Mouse (Mus musculus): ENCODE measurements around the gene Nefh. TPM values are rescaled to one million over a fixed set of nuclear protein-coding genes. Genes with fewer than 3 reads are reported as not detected.

Gene Nefh
- polyA plus RNA-seq (2015; fragmentation: Nextera tagmentation; extraction: Ambion mirVana): 0.16 and 0.18 TPM in 2 replicates

DNA sequence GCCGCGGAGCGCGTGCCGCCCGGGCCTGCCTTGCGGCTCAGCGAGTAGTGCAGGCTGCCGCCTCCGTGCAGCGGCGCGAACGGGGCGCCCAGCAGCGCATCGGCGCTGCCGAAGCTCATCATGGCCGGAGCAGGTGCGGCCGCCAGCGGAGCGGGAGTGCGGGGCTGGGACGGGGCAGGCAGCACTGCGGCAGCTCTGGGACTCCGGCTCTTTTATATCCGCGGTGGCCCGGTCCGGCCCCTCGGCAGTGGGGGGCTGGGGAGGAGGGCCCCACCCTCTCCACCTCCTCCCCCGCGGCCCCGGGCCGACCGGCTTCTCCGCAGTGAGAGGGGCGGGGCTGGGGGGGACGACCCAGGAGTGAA lies at the start of gene Nefh:
Nefh (minus strand) TSS at position 252 of the 362 bp plus-strand sequence.
- peak within 1 kb of the TSS; percentile 76 for H3K4me2 ChIP-seq (ENCODE audit: low read depth, low read length)
- TF ChIP-seq CTCF (IDR thresholded peaks at IDR 0.05; ENCODE audit: low read depth) (no peak), EP300 (IDR thresholded peaks at IDR 0.05; ENCODE audit: low read depth) (no peak)
- H3K9ac ChIP-seq (replicated peaks): no peak within 1 kb of the TSS
- H3K4me3 ChIP-seq (ENCODE audit: low read depth, low read length): peak within 1 kb of the TSS; percentile 51
- no peaks in the 10 kb centered on the region for H3K9me3 ChIP-seq (ENCODE audit: low read length)
- DNase-seq (no peak), ATAC-seq (no peak)
- WGBS (ENCODE audit: insufficient replicate concordance): 3% methylated on average over 27 of the region's 41 CpGs
- no peak within 1 kb of the TSS for H3K27ac ChIP-seq (ENCODE audit: low read depth)
- no peaks in the 10 kb centered on the region for H3K36me3 ChIP-seq (replicated peaks; ENCODE audit: insufficient read depth, low read length)
- peaks cover 79% of the 10 kb centered on the region for H3K27me3 ChIP-seq (ENCODE audit: insufficient read depth, low read length)
- H3K4me1 ChIP-seq (ENCODE audit: insufficient read depth): peaks cover 14% of the 10 kb centered on the region

DNA sequence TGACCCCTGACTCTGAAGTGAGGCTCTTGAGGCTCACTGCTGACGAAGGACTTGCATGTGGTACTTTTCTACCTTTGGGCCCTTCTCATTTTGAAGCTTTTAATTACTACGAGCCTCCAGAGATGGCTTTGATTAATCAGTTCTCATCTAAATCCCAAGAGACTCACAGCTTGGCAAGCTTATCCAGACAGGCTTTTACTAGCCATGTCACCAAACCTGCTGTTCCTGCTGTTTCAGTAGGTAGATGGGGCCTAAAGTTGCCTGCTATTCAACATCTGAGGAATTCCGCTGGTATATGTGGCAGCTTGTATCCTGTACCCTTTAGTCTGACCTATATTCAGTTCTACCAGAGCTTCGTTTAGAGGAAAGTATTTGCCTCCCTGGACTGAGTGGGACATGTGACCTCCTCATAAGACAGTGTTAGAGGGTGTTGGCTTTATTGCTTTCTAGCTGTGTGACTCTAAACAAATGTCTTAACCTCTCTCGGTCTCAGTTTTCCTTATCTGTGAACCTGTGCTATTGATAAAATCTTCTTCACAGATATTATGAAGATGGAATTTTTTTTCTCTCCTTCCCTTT lies 48.8 kb upstream of the Nefh start:
- H3K27me3 ChIP-seq (ENCODE audit: insufficient read depth, low read length): no peaks in the 10 kb centered on the region
- H3K4me1 ChIP-seq (ENCODE audit: insufficient read depth): peaks cover 16% of the 10 kb centered on the region
- no peak overlapping the region for H3K27ac ChIP-seq (ENCODE audit: low read depth)
- no peak overlapping the region for H3K4me3 ChIP-seq (ENCODE audit: low read depth, low read length)
- no peak overlapping the region for H3K9ac ChIP-seq (replicated peaks)
- H3K36me3 ChIP-seq (replicated peaks; ENCODE audit: insufficient read depth, low read length): peaks cover 11% of the 10 kb centered on the region
- ATAC-seq (no peak), DNase-seq (no peak)
- no peak overlapping the region for H3K4me2 ChIP-seq (ENCODE audit: low read depth, low read length)
- TF ChIP-seq EP300 (IDR thresholded peaks at IDR 0.05; ENCODE audit: low read depth) (no peak), CTCF (IDR thresholded peaks at IDR 0.05; ENCODE audit: low read depth) (no peak)
- 81% methylated on average over 5 of the region's 5 CpGs for WGBS (ENCODE audit: insufficient replicate concordance)
- no peaks in the 10 kb centered on the region for H3K9me3 ChIP-seq (ENCODE audit: low read length)

DNA sequence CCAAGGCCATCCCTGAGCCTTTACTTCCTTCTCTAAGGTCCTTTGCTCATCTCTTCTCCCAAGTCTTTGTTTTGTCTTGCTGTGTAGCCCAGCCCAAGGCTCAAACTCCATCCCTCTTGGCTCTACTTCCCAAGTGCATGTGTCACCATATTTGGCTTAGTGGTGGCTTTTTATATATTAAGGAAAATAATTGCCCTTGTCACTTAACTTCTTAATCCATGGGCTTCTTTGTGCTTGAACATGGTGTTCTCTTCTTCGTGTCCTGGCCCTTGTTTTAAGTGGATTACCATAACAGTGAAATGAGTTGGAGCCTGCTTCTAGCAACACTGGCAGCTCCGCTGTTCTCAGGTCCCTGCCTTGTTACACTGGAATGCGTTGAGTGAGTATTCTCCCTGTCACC lies 47.8 kb upstream of the Nefh start:
- no peak for TF ChIP-seq CTCF (IDR thresholded peaks at IDR 0.05; ENCODE audit: low read depth)
- ATAC-seq (no peak), DNase-seq (no peak)
- Histone ChIP-seq H3K36me3 (replicated peaks; ENCODE audit: insufficient read depth, low read length) (peaks cover 8% of the 10 kb centered on the region), H3K9me3 (ENCODE audit: low read length) (no peaks in the 10 kb centered on the region), H3K4me3 (ENCODE audit: low read depth, low read length) (no peak overlapping the region), H3K4me1 (ENCODE audit: insufficient read depth) (peaks cover 24% of the 10 kb centered on the region), H3K27ac (ENCODE audit: low read depth) (no peak overlapping the region), H3K27me3 (ENCODE audit: insufficient read depth, low read length) (no peaks in the 10 kb centered on the region), H3K4me2 (ENCODE audit: low read depth, low read length) (no peak overlapping the region), H3K9ac (replicated peaks) (no peak overlapping the region)
- 88% methylated on average over 3 of the region's 3 CpGs for whole genome bisulfite sequencing (ENCODE audit: insufficient replicate concordance)

DNA sequence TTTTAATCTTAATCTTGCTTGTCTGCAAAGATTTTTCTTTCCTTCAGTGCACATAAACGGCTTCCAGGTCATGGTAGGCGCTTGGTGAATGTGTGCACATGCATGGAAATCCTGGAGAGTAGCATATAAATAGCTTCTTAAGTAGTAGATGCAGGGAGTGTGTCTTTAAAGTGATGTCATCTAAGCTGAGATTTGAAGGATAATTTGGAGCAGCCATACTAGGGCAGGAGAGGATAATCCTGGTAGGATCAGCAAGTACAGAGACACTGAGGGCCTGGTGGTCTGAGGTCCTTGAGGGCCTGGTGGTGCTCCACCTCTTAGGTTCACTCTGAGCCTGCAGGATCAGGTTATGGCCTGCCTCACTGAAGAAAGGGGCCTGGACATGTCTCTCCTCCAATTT lies 44.6 kb upstream of the Nefh start:
- TF ChIP-seq CTCF (IDR thresholded peaks at IDR 0.05; ENCODE audit: low read depth) (no peak), EP300 (IDR thresholded peaks at IDR 0.05; ENCODE audit: low read depth) (no peak)
- ATAC-seq: no peak
- DNase-seq: no peak
- H3K36me3 ChIP-seq (replicated peaks; ENCODE audit: insufficient read depth, low read length): peaks cover 12% of the 10 kb centered on the region
- no peaks in the 10 kb centered on the region for H3K27me3 ChIP-seq (ENCODE audit: insufficient read depth, low read length)
- no peak overlapping the region for H3K4me2 ChIP-seq (ENCODE audit: low read depth, low read length)
- no peak overlapping the region for H3K27ac ChIP-seq (ENCODE audit: low read depth)
- no peak overlapping the region for H3K9ac ChIP-seq (replicated peaks)
- no peak overlapping the region for H3K4me3 ChIP-seq (ENCODE audit: low read depth, low read length)
- no peaks in the 10 kb centered on the region for H3K9me3 ChIP-seq (ENCODE audit: low read length)
- 89% methylated on average over 2 of the region's 2 CpGs for WGBS (ENCODE audit: insufficient replicate concordance)
- H3K4me1 ChIP-seq (ENCODE audit: insufficient read depth): peaks cover 35% of the 10 kb centered on the region

DNA sequence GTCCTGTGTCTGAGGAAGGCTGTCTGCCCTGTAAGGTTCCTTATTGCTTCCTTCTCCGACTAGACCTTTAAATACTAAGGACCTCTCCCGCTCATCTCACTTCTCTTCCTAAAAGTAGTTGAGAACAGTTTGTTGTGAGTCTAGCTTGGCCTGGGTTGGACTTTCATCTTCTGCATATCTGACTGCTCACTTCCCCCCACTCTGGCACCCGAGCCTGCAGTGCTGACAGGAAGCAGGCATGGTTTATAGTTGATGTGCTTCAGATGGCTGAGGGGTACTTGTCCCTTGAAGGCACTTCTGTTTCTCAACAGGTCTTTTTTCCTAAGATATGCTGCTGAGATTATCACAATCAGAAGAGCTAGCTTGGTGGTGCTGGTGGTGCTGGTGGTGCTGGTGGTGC lies 41.3 kb upstream of the Nefh start:
- 26% methylated on average over 3 of the region's 3 CpGs for WGBS (ENCODE audit: insufficient replicate concordance)
- H3K27me3 ChIP-seq (ENCODE audit: insufficient read depth, low read length): no peaks in the 10 kb centered on the region
- 0 out of 2 replicates have a peak overlapping the region, but pooled peaks have one; percentile 31 for H3K27ac ChIP-seq (ENCODE audit: low read depth)
- TF ChIP-seq EP300 (IDR thresholded peaks at IDR 0.05; ENCODE audit: low read depth): no peak
- no peak for TF ChIP-seq CTCF (IDR thresholded peaks at IDR 0.05; ENCODE audit: low read depth)
- H3K36me3 ChIP-seq (replicated peaks; ENCODE audit: insufficient read depth, low read length): peaks cover 10% of the 10 kb centered on the region; the same call in 1 of the 2 replicates
- H3K4me3 ChIP-seq (ENCODE audit: low read depth, low read length): no peak overlapping the region
- ATAC-seq (no peak), DNase-seq (no peak)
- no peak overlapping the region for H3K9ac ChIP-seq (replicated peaks)
- H3K4me1 ChIP-seq (ENCODE audit: insufficient read depth): peaks cover 34% of the 10 kb centered on the region
- H3K9me3 ChIP-seq (ENCODE audit: low read length): no peaks in the 10 kb centered on the region
- peak overlapping the region; percentile 85; the same call in 1 of the 2 replicates for H3K4me2 ChIP-seq (ENCODE audit: low read depth, low read length)

DNA sequence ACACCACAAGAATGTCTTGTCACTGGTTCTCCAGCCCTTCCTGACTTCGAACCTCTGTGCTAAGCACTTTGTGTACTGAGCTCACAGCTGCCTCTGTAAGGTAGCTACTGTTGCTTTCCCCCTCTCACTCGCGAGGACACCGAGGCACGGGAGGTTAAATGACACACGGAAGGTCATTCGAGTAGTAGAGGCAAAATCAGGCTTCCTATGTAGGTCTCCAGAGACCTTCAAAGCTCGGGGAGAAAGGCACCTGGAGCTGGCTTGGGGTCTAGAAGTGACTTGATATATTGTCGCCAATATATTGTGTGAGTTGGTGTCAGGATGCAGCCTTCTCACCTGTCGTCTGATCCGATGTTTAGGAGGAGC lies 39.6 kb upstream of the Nefh start:
- DNase-seq (no peak), ATAC-seq (no peak)
- peaks cover 38% of the 10 kb centered on the region for H3K4me1 ChIP-seq (ENCODE audit: insufficient read depth)
- H3K4me2 ChIP-seq (ENCODE audit: low read depth, low read length): peak overlapping the region; percentile 85
- H3K9me3 ChIP-seq (ENCODE audit: low read length): no peaks in the 10 kb centered on the region
- no peak for TF ChIP-seq CTCF (IDR thresholded peaks at IDR 0.05; ENCODE audit: low read depth)
- no peak for TF ChIP-seq EP300 (IDR thresholded peaks at IDR 0.05; ENCODE audit: low read depth)
- H3K27me3 ChIP-seq (ENCODE audit: insufficient read depth, low read length): no peaks in the 10 kb centered on the region
- peaks cover 10% of the 10 kb centered on the region; the same call in 1 of the 2 replicates for H3K36me3 ChIP-seq (replicated peaks; ENCODE audit: insufficient read depth, low read length)
- WGBS (ENCODE audit: insufficient replicate concordance): 34% methylated on average over 11 of the region's 11 CpGs
- peak overlapping the region; percentile 81 for H3K27ac ChIP-seq (ENCODE audit: low read depth)
- H3K4me3 ChIP-seq (ENCODE audit: low read depth, low read length): peak overlapping the region; percentile 66
- peak overlapping the region; percentile 67 for H3K9ac ChIP-seq (replicated peaks)

All from liver, postnatal 0 days (tissue).